Mouse (Mus musculus): ENCODE data around the gene Bicdl1.

Bicdl1 gene

GRCm38 (mm10) chr5:115631505-115632357 lies 99.7 kb downstream of the Bicdl1 start, which contains the start of gene Rab35:
TSS of gene Rab35 (plus strand) at chr5:115631908.
- intact Hi-C loops (cut with DNase I): loop anchor here (5.0 kb wide), 1 partner anchor 64 kb away; the partner anchor contains the start of gene Gcn1l1

DNA sequence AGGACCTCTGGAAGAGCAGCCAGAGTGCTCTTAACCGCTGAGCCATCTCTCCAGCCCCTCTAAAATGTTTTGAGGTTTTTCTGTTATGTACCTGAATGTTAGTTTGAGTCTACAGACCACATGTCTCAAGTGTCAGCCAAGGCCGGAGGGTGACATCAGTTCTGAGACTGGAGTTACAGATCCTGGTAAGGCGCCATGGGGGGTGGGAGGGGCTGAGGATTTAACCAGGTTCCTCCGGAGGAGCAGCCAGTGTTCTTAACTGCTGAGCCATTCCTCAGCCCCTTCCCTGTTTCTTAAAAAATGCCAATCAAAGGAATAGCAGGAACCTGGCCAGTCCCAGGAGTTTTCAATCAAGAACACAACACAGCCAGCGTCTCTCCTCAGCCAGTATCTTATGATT lies 101.1 kb downstream of the Bicdl1 start:
- intact Hi-C loops (cut with DNase I): loop anchor here (5.0 kb wide), 1 partner anchor 63 kb away; the partner anchor contains the start of gene Gcn1l1

DNA sequence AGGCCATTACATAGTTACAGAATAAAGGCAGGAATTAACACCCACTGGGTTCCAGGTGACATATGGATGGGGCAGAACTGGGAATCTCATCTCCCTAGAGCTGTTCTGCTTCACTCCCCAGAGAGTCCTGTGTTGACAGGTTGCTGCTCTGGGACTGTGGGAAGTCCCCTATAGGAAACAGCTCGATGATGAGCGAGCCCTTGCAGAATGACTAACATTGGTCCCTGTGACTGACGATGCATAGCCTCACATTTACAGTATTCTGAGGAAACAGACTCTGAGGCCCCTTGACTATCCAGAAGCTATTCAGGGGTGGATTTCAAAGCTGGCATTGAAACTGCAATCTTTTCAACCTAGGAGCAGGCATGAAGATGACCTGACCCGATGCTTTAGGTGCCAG lies 101.7 kb downstream of the Bicdl1 start:
- intact Hi-C loops (cut with DNase I): loop anchor here (5.0 kb wide), 1 partner anchor 62 kb away; the partner anchor contains the start of gene Gcn1l1

DNA sequence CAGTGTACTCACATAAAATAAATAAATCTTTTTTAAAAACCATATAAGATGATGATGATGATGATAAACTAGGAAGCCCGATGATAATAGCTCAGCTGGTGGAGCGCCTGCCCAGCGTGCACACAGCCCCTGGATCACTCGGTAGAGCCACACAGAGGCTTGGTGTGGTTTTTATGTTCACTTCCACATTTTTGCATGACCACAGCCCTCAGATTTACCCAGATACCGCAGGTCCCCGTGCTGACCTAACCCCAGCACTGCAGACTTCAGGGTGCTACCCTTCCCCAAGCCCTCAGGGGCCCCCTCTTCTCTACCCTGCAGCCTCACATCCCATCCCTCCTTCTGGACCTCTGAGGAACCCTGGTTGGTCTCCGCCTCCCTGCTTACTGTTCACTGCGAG lies 103.3 kb downstream of the Bicdl1 start:
- intact Hi-C loops (cut with DNase I): no loop called here

GRCm38 (mm10) chr5:115626237-115626886 lies 105.1 kb downstream of the Bicdl1 start:
- intact Hi-C loops (cut with DNase I): no loop called here

DNA sequence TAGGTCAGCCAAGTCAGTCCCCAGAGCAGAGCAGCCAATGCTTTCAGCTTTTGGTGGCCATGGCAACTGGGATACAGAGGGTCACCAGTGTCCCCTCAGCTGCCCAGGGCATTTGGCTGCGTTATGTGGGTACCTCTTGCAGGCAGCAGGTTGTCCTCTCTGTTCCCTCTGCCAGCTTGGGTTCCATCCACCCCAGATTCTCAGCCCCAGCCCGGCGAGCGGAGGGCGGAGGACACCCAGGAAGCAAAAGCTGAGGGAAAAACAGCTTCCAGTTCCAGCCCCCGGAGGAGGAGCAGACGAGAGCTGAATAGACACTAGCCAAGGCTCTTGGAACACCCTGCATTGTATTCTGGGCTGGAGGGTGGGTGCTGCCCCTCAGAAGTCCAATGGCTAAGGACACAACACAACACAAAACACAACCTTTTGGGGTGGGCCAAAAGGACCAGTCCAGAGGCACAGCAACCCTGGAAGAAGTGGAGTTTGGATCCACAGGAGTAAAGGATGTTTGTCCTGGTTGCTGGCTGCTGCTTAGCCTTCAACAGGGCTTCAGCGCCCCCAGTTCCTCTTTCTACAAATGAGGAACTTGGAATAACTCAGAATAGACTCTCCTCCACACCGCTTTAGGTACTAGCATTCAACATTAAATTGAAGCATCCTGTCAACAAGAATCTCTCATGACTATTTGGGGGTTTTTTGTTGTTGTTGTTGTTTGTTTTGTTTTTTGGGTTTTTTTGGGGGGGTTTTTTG lies 107.6 kb downstream of the Bicdl1 start:
- intact Hi-C loops (cut with DNase I): no loop called here

DNA sequence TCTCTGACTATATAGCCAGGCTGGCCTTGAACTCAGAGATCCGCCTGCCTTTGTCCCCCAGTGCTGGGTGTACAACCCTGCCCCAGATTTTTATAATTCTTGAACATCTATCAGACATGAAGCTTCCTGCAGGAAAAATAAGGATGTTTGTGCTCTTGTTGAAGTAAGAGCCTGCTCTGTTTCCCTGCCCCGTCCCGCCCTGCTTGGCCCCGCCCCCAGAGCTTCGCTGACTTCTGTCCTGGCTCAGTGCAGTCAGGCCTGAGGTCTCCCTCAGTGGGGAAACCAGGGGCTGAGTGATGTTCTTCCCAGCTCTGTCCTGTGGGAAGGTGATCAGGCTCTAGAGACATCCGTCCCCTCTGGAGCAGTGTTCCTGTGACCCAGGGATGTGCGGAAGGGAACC lies 108.7 kb downstream of the Bicdl1 start:
- intact Hi-C loops (cut with DNase I): no loop called here

DNA sequence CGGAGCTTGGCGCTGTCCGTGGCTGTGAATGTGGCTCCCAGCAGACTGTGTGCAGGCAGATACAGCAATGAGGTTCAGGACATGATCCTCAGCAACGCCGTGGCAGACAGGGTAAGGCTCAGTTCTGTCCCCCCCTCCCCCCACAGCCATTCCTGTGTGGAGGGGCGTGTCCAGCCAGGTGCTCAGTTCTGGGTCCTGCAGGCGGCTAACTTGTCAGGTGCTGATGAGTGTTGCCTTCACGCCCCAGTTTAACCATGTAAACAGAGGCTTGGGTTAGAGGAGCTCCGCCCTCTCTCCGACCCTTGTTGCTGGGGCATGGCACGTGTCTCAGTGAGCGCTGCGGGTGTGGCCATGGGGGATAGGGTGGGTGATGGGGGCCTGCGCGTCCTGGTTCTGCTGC lies 111.7 kb downstream of the Bicdl1 start:
- intact Hi-C loops (cut with DNase I): loop anchor here (5.0 kb wide), 1 partner anchor 42 kb away; no protein-coding TSS in a partner anchor

DNA sequence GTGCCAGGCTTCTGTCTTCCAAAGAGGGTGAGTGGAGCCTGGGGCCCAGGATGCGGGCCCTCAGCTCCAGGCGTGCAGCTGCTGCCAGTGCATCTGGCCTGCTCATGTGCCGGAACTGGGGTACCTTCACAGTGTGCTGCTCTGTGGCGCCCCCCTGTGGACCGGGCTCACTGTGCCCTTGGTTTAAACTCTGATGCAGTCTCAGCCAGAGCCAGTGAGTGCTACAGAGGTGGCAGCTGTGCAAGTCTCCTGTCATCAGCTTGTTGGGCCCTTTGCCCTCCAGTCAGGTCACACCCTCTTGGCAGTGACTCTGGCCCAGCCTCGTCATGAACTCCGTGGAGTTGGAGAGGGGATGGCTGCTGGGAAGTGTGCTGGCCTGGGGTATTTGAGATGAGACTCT lies 116.5 kb downstream of the Bicdl1 start:
- intact Hi-C loops (cut with DNase I): loop anchor here (5.0 kb wide), 1 partner anchor 38 kb away; no protein-coding TSS in a partner anchor

- intact Hi-C loops (cut with DNase I): no loop called here
Observed at GRCm38 (mm10) chr5:115613332-115613731, 118.1 kb downstream of the Bicdl1 start.

- intact Hi-C loops (cut with DNase I): no loop called here
Observed at GRCm38 (mm10) chr5:115611566-115611965, 119.9 kb downstream of the Bicdl1 start.

GRCm38 (mm10) chr5:115603561-115603960 lies 127.9 kb downstream of the Bicdl1 start:
- intact Hi-C loops (cut with DNase I): no loop called here

Small RNA genes lying within 50 kb of the gene (microRNA-seq; reads per million reads assigned to microRNA genes)
- gene Mir7030: 0 reads per million in 2 experiments
